Mouse (Mus musculus) ES-E14 (cell line): Measurements from ENCODE around the gene Ube2g1. TPM values are rescaled to one million over a fixed set of nuclear protein-coding genes. Genes with fewer than 3 reads are reported as not detected.

Source experiments
- DNase-seq: peaks from one replicate; pipeline ENCODE4 v3.0.0-alpha.2; 2013; ENCODE audit warnings: low read depth, low spot score
- H3K27ac ChIP-seq: 2 replicates; pipeline ENCODE4 v1.5.1; 2012; ENCODE audit warnings: low read depth, mild to moderate bottlenecking, low read length, moderate library complexity, mixed read lengths; ENCODE audit not compliant: poor library complexity, insufficient read depth, severe bottlenecking
- H3K36me3 ChIP-seq: 2 replicates; pipeline ENCODE4 v1.6.1; 2012; ENCODE audit warnings: mild to moderate bottlenecking, low read length, moderate library complexity, mixed read lengths; ENCODE audit not compliant: control insufficient read depth, poor library complexity, insufficient read depth, severe bottlenecking
- H3K4me1 ChIP-seq, 2 experiments: fragments of 150-350 bp in 1 of 2; sonication (generic) in 1 of 2; 2 replicates each; pipeline ENCODE4 v1.6.1; 2012; ENCODE audit warnings: low read length in 2 of 2, mild to moderate bottlenecking in 1 of 2, mixed read lengths in 1 of 2; ENCODE audit not compliant: control insufficient read depth in 2 of 2, insufficient read depth in 2 of 2, poor library complexity in 1 of 2
- H3K4me3 ChIP-seq, 2 experiments: fragments of 150-350 bp in 1 of 2; sonication (generic) in 1 of 2; 2 replicates each; pipeline ENCODE4 v1.5.1; 2012; ENCODE audit warnings: low read length in 2 of 2, low read depth in 1 of 2, mild to moderate bottlenecking in 1 of 2, mixed read lengths in 1 of 2; ENCODE audit not compliant: insufficient read depth in 1 of 2, poor library complexity in 1 of 2, severe bottlenecking in 1 of 2
- H3K9ac ChIP-seq: 2 replicates; pipeline ENCODE4 v1.6.1; 2012; ENCODE audit warnings: low read depth, mild to moderate bottlenecking, low read length, mixed read lengths; ENCODE audit not compliant: poor library complexity, insufficient read depth, severe bottlenecking
- H3K9me3 ChIP-seq: fragments of 150-350 bp; sonication (generic); 2 replicates; pipeline ENCODE4 v1.6.1; 2012; ENCODE audit warnings: low read depth, mild to moderate bottlenecking, low read length; ENCODE audit not compliant: control insufficient read depth, insufficient read depth
- CHD2 ChIP-seq: IDR thresholded peaks from 2 replicates; pipeline ENCODE4 v1.6.1; 2014; ENCODE audit warnings: mild to moderate bottlenecking, low read depth, low read length, inconsistent platforms
- HCFC1 ChIP-seq: IDR thresholded peaks from 2 replicates; pipeline ENCODE4 v1.6.1; 2012; ENCODE audit warnings: low read length, inconsistent platforms, borderline replicate concordance; ENCODE audit not compliant: insufficient read depth
- MAFK ChIP-seq: IDR thresholded peaks from 2 replicates; pipeline ENCODE4 v1.6.1; 2014; ENCODE audit warnings: mild to moderate bottlenecking, low read depth, low read length, inconsistent platforms; ENCODE audit not compliant: insufficient read depth
- ZC3H11A ChIP-seq: IDR thresholded peaks from 2 replicates; pipeline ENCODE4 v1.6.1; 2012; ENCODE audit warnings: low read depth, mild to moderate bottlenecking, inconsistent platforms, low read length, borderline replicate concordance
- ZNF384 ChIP-seq: IDR thresholded peaks from 2 replicates; pipeline ENCODE4 v1.6.1; 2012; ENCODE audit warnings: low read depth, low read length, inconsistent platforms
- in situ Hi-C, 2 experiments: fragments of 600-800 bp; cut with MboI; formaldehyde crosslinking; loops; one replicate each; pipeline ENCODE4 v1.15.1; 2025; ENCODE audit warnings: low sequenced_read_pairs in 2 of 2, inconsistent platforms in 1 of 2; ENCODE audit not compliant: unreplicated experiment in 2 of 2
- total RNA-seq: library from RNA; depleted of rRNA; stranded (reverse); fragments of 300-350 nt; gene quantifications from 2 replicates; pipeline ENCODE4 v1.2.3, GENCODE M21; 2012

Gene Ube2g1
- total RNA-seq, 1 experiment: 27.9 TPM

DNA sequence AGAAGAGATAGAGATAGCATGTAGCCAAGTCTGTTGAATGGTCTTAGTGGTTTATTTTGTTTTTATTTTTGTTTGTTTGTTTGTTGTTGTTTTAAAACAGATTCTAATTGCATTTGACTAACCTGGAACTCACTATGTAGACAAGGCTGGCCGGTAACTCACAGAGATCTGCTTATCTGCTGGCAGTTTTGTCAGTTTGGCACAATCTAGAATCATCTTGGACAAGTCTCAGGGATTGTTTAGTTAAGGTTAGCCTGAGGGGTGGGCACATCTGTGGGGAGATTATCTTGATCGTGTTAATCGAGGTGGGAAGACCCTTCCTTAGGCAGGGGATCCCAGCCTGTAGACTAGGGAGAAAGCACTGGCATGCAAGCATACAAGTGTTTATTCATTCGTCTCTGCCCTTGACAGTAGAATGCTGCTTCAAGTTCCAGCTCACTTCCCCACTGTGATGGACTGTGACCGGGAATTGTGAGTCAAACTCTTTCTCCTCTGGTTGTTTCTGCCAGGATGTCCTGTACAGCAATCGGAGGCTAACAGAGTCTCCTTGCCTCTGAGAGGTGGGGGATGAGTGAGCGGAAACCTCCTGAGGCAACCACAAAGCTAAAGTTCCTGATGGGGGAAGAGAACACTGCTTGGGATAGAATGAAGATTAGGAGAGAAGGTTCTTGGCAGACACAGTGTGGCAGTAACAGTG is 19.4 kb upstream of the Ube2g1 start:
- Histone ChIP-seq H3K4me1 (peaks cover under 1 to 2% of the 10 kb centered on the region in 2 experiments; a peak in 1 of 4 replicates), H3K9ac (no peak overlapping the region), H3K9me3 (no peaks in the 10 kb centered on the region), H3K36me3 (no peaks in the 10 kb centered on the region), H3K27ac (no peak overlapping the region), H3K4me3 (no peak overlapping the region)
- DNase-seq: no peak
- in situ Hi-C loops: no loop called here
- TF ChIP-seq MAFK (no peak), CHD2 (no peak), ZC3H11A (no peak), HCFC1 (no peak), ZNF384 (no peak)

DNA sequence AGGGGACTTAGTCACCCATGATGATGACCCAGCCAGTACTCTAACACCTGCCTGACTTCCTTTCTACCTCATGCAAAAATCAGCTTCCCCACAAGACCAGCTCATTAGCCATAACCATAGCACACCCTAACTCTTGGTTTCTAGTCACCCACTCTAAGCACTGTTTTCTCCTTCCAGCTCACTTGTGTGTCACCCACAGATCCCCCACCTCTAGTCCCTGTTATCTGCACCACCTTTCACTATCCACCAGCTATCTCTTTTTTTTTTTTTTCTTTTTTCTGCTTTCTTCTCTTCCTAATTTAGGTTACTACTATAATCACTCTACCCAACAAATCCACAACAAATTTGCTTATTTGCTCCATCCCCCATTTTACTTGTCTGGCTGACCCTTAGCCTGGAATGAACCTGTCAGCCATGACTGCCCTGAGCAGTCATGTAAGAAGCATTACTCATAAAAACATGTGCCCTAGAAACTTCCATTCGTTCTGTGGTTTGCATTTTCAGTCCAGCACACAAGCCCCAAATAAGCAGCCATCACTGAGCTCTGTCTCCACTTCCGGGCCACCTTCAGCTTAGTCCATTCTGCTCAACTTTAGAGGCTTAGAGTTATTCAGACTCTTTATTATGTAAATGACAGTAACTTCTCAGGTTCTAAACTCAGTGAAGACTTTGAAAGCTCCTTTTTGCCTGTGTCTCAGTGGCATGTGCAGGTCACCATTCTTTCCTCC is 11.9 kb upstream of the Ube2g1 start:
- no peak for DNase-seq
- Histone ChIP-seq H3K36me3 (no peaks in the 10 kb centered on the region), H3K4me3 (no peak overlapping the region), H3K9me3 (no peaks in the 10 kb centered on the region), H3K27ac (no peak overlapping the region), H3K4me1 (peaks cover 5 to 15% of the 10 kb centered on the region in 2 experiments), H3K9ac (no peak overlapping the region)
- in situ Hi-C loops: no loop called here
- no peak for TF ChIP-seq CHD2
- TF ChIP-seq ZC3H11A: no peak
- no peak for TF ChIP-seq ZNF384
- no peak for TF ChIP-seq HCFC1
- no peak for TF ChIP-seq MAFK

DNA sequence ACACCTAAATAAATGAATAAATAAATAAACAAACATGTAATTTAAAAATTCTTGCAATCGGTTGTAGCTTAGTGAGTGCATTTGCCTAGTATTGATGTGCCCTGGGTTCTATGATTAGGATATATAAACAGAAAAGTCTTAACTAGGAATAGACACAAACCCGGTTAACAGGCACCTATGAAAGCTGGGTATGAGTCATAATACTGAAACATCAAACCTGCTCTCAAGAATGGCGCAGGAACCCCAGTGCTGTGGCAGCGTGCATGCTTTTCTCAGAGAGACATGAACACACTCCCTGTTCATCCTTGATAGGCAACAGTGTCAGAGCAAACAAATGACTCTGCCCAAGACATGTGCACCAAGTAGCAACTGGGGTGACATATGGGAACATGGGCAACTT is 9.3 kb upstream of the Ube2g1 start:
- H3K4me1 ChIP-seq: peaks cover 5 to 15% of the 10 kb centered on the region in 2 experiments
- H3K27ac ChIP-seq: no peak overlapping the region
- no peak overlapping the region for H3K9ac ChIP-seq
- TF ChIP-seq MAFK (no peak), HCFC1 (no peak), ZNF384 (no peak), CHD2 (no peak), ZC3H11A (no peak)
- H3K9me3 ChIP-seq: no peaks in the 10 kb centered on the region
- no peak overlapping the region for H3K4me3 ChIP-seq
- no peak for DNase-seq
- H3K36me3 ChIP-seq: no peaks in the 10 kb centered on the region
- in situ Hi-C loops: no loop called here

DNA sequence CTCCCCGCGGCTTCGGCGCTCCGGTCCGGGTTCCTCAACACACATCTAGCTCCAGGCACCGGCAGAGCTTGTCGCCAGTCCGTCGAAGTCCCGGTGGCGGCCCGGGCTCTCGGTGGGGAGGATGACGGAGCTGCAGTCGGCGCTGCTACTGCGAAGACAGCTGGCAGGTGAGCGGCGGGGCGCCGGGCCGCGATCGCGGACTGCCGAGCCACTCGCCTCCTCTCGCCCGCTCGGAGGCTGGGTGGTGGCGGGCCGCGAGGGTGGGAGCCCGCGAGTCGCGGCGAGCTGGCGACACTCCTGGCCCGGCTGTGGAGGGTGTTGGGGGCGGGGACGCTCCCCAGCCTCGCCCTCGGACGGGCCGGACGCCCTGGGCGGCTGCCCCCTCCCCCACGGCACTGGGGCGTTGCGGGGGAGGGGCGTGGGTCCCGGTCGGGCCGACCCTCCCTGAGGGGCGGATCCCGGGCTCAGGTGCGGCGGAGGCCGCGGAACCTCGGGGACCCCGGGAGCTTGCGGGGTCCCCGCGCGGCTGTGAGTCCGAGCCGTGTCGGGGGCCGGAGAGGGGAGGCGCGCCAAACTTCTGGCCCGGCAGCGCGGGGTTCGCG is 487 bp downstream of the Ube2g1 start:
- in situ Hi-C loops: no loop called here
- no peaks in the 10 kb centered on the region for H3K36me3 ChIP-seq
- H3K4me3 ChIP-seq: peak overlapping the region; percentile 89 to 95
- TF ChIP-seq MAFK: no peak
- TF ChIP-seq HCFC1: 0 out of 2 replicates have a peak, but pooled peaks have one; percentile 19
- peak overlapping the region; percentile 92 for H3K9ac ChIP-seq
- peak; percentile 59 for DNase-seq
- H3K9me3 ChIP-seq: no peaks in the 10 kb centered on the region
- peaks cover 0 to 2% of the 10 kb centered on the region in 2 experiments; a peak in 2 of 4 replicates for H3K4me1 ChIP-seq
- peak overlapping the region; percentile 94 for H3K27ac ChIP-seq
